Mouse (Mus musculus): ENCODE measurements around the gene Uggt2. TPM values are rescaled to one million over a fixed set of nuclear protein-coding genes. Genes with fewer than 3 reads are reported as not detected.
A peak's percentile ranks its signal among the peaks of the same experiment; 100 is the strongest.

Uggt2 gene
- total RNA-seq, 2 experiments from 2014 or later, result 5.5 to 7.9 TPM

DNA sequence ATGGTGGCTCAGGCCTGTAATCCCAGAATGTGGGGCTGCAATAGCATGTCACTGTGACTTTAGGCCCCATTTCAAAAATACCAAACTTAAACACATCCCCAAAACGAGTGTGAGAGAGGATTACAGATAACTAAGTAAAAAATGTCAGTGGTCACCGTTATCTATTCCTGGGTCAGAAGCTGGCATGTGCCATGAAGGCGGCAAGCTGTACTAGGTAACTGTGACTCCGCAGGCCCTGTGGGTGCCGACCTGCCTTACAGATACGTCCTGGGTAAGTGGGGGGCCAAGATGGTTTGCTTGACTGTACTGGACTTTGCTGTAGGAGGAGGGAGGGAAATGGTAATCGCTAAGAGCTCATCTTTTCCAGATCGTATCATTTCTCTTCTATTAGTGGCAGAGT lies 118.3 kb downstream of the Uggt2 start:
- no peak for DNase-seq

GRCm38 (mm10) chr14:118980358-118980757 lies 118.9 kb downstream of the Uggt2 start:
- DNase-seq, result no peak

DNA sequence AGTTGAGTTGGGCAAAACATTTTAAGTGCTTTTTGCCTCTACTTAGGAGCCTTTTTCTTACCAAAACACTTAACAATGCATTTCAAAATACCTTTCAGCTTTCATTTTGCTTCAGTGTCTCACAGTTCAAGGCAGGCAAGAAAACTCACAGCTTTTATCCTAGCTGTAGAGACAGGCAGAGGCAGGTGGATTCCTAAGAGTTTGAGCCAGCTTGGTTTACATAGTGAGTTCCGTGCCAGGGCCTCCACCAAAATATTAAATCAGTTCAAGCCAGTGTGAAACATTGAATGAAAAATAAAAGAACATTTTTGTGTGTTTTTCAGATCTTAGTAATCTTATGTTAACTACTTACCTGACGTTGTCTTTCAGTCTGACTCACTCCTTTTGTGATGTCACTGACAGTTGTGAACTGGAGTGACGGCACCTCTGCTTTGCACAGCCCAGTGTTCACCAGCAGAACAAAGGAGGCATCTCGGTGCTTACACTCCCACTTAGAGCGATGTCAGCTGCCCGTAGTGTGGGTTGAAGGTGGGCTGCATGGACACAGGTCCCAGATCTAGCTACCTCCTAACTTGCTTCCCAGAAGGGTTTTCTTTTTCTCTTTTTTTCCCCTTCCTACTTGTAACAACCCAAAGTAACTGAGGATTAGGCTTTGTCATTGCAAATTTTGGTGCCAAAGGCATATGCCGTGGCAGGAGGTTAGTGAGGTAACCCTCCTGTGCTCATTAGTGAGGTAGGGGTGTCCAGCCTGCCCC lies 119.5 kb downstream of the Uggt2 start:
- no peak for DNase-seq

GRCm38 (mm10) chr14:118977136-118977816 lies 122.0 kb downstream of the Uggt2 start:
- no peak for DNase-seq

- no peak for DNase-seq
Observed at GRCm38 (mm10) chr14:118972268-118972667, 127.0 kb downstream of the Uggt2 start.

GRCm38 (mm10) chr14:118967646-118968045 lies 131.6 kb downstream of the Uggt2 start:
- DNase-seq, result no peak

DNA sequence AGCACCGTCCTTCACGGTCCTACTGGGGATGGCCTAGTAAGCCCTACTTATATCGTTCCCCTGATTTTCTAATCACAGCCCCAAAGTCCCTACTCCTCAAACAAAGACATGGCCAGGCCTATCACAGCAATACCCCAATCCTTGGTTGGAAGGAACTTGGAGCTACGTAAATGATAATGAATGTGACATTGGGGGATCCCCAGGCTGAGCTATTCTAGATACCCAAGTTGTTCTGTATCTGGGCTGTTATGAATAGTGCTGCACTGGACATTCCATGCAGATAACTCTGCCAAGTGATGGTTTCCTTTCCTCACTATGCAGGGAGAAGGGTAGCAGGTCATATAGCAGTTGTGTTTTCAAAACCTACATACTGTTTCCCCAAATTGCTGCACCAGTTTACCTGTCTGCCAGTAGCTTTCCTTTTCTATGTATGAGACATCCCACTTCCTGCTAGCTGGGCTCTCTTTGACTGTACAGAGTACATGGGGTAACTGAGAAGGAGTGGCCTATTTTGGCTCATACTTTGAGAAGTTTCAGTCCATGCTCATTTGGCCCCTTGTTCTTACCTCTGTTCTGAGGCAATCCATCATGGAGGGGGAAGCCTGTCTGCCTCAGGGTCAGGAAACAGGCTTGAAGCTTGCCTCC lies 133.8 kb downstream of the Uggt2 start:
- no peak for DNase-seq

GRCm38 (mm10) chr14:118958010-118958409 lies 141.2 kb downstream of the Uggt2 start:
- no peak for DNase-seq

DNA sequence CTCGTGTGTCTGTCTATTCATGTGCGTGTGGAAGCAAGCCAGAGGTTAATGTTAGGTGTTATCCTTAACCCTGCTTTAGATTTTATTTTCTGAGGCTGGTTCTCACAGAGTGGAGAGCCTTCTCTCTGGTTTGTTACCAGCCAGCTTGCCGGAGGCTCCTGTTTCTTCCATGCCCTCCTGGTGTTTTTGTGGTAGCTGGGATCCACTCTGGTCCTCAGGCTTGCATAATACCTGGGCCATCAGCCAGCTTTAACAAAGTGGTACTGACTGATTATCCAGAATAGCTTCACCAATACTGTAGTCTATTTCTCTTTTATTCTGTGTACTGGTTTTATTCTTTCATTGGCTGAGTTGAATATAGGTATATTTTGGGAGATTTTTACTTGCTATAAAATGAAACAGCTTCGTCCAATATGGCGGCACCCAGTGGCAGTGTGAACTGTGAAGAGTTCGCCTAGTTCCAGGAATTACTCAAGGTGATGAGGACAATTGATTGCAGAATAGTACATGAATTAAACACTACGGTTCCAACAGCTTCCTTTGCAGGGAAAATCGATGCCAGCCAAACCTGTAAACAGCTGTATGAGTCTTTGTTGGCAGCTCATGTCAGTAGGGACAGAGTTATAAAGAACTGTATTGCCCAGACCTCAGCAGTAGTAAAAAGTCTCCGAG lies 147.2 kb downstream of the Uggt2 start:
- no peak for DNase-seq

- no peak for DNase-seq
Observed at GRCm38 (mm10) chr14:118948841-118949240, 150.4 kb downstream of the Uggt2 start.

GRCm38 (mm10) chr14:118944702-118945101 lies 154.5 kb downstream of the Uggt2 start:
- no peak for DNase-seq

- DNase-seq, result no peak
Observed at GRCm38 (mm10) chr14:118942076-118942475, 157.2 kb downstream of the Uggt2 start.

DNA sequence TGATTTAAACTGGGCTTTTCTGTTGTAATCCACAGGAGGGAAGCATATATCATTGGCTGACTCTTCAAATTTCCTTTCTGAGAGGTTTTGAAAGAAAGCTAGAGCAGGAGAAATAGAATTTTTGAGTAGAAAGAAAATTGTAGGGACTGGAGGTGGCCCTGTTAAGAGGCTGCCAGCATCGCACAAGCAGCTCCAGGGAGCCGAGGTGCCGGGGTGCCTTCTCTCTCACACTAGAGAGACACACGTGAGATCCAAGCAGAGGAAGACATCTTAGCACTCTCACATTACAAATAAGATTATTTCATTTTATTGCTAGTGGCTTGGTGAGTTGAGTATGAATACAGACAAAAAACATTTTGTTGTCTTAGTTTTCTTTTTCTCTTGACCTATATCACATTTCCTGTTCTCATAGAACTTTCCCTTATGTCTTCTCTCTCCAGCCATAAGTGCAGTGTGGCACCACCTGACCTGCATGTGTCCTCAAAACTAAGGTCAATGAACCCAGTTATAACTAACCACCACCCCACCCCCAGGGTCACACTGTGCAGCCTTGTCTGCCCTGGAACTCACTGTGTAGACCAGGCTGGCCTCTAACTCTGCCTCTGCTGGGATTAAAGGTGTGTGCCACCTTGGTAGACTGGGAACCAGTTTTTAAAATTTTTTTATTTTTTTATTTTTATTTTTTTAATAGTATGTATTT lies 158.3 kb downstream of the Uggt2 start:
- no peak for DNase-seq

DNA sequence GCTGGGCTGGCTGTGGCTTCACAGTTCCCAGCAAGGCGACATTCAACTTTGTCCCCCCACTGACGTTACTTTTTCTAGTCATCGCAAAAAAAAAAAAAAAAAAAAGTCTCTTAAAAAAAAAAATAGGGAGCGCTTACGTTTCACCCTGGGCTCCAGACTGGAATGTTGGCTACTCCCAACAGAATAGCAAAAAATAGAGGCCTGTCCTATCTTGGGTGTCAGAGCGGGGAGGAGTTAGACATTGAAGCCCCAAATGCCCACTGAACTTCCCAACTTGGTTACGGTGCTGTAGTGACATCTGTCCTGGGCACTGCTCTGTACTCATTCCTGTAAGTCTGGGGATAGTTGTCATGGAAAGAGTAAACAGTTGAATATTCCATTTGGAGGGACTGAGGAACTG lies 160.7 kb downstream of the Uggt2 start:
- peak; percentile 42 for DNase-seq

GRCm38 (mm10) chr14:118937533-118938492 lies 161.4 kb downstream of the Uggt2 start, which contains the start of gene Dnajc3:
Gene Dnajc3 (plus strand): TSS chr14:118937976.
- DNase-seq, result peak; percentile 100

GRCm38 (mm10) chr14:118936952-118937351 lies 162.3 kb downstream of the Uggt2 start:
- no peak for DNase-seq

DNA sequence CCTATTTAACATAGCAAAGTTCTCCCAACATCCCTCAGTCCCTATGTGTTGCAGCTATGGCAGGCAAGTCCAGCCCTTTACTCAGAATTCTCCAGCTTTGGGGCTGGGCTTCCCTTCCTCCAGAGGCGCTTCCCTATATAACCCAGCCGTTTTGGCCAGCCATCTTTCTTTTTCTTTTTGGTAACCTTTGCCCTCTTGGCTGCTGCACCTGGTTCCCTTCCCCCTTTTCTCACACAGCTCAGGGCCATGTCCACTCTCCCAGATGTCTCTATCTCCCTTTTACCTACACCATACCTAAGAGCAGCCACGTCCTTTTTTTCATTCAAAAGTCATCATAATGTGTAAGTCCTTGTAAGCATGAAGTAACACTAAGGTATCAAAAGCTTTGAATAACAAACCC lies 163.0 kb downstream of the Uggt2 start:
- no peak for DNase-seq
